ENCODE assay signal across 21 mouse cellular contexts in the genomic region with DNA sequence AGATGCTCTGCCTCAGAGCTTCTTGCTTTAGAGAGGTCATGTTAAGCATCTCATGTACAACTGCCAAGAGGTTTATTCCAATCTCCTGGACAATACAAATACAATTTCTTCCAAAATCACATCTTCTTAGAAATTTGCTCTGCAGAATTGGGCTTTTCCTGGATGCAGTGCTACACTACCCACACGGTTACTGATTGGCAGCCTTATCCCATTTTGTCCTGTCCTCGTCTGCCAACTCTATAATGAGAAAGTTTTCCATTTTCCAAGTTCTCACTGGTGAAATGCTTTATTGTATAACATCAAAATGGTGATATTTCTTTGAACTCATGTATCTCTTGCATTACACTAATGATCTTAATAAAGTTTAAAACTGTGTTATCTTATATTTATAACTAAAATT.
DNase-seq lines count a peak whose midpoint lies in the region; ATAC-seq lines count a peak whose summit lies in the region.
"Had no signal": no experiment of that assay in that cellular context is flagged by ENCODE, and none has a peak within 500 bp of the region (broad histone marks: within the 10 kb centered on the region; RNA-seq: fewer than 3 reads in every experiment).

No protein-coding gene starts in this region.

- DNase-seq in frontal cortex, postnatal 25 days (ENCODE audit: low spot score in 2 of 2), result no peak
- DNase-seq in right cerebral cortex, adult 18-20 months, result peak; percentile 23
- no peak for DNase-seq in right cerebral cortex, postnatal 4 days
- no peak for DNase-seq in kidney, adult 11 months
- DNase-seq: adrenal gland, adult 8-10 months; adrenal gland, postnatal 14 days; adrenal gland, postnatal 36 days; B cell, adult 2 months; cerebellum, adult 11 months; cerebellum, adult 18-20 months; cerebellum, adult 8-10 months; cerebellum, adult 9-11 months; cerebellum, postnatal 14 days; cerebellum, postnatal 36 days; embryo, embryonic 11 days had no signal

- peak; percentile 93 for ATAC-seq in frontal cortex, adult (ENCODE audit: low TSS enrichment)
- ATAC-seq: activated CD4-positive, CD25-positive, alpha-beta regulatory T cell, adult 4 months; CD4-positive, CD25-positive, alpha-beta regulatory T cell, adult 4 months; forebrain, embryonic 14.5 days; forebrain, embryonic 16.5 days; Patski had no signal
